Mouse (Mus musculus) lung, postnatal 36 days (tissue): ENCODE data around the gene Agl.
A peak's percentile ranks its signal among the peaks of the same experiment; 100 is the strongest.

ENCODE experiments used
- DNase-seq: peaks from one replicate; pipeline ENCODE4 v3.0.0; 2022; ENCODE audit warnings: mixed read lengths

Agl gene

DNA sequence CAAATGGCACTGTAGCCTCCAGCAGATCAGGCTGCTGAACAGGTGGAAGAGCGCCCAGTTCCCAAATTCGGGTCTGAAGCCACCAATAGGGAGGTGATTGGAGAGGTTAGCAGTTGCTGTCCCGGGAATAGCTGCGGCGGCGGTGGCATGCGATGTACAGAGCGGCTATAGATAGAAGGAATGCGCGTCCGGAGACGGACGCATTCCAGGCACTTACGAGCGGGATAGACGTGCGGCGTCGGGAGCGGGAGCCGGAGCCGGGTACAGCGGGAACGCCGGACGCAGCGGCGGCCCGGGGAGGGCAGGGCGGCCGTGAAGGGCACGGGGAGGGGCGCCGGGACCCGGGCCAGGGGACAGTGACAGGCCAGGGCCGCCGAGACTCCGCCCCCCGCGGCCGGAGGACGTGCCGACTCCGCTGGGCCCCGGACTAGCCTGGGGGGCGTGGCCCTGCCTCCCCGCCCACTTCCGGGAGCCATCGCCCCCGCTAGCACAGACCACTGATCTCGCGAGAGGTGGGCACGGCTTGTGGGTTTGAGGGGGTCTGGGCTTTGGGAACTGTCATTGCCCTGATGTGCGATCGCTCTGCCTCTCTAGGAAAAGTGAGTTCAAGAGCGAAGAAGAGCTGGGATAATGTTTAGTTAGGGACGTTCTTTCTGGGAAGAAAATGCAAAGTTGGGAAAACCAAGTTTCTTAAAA, at the start of gene Agl:
TSS of gene Agl (minus strand) at position 356 of the 696 bp plus-strand sequence.
- DNase-seq, result peak; percentile 96

DNA sequence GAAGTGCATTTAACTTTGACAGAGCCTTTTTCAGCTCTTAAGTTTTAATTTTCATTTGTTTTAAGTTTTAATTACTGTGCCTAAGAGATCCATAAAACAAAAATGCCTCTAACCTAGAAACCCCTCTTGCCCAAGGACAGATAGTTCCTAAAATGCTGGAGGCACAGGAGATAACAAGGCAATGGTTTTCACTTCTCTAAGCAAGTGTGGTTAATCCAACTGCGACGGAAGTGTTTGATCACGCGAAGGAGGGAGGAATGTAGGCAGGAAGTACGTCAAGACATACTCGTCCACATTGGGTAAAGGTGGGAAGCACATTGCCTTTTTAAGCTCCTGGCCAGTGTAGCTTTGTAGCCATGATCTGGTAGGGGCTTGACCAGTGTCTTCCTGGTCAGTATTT, 49.6 kb upstream of the Agl start:
- no peak for DNase-seq

DNA sequence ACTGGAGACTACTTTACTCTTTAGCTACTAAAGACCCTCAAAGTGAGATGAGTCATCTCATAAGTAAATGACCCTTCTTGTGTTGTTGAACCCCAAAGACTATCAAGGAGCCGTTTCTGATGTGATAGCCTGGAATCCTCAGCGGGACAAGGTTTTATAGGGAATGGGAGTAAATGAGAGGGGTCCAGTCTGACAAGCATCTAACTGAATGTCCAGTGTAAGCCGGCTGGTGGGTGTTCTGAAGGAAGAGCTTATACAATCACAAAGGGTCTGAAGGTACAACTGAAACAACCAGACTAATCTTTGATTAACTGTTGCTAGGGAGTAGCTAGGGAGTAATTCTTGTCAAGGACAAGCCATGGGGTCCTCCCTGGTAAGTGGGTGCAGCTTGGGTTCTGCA, 44.5 kb upstream of the Agl start:
- no peak for DNase-seq

GRCm38 (mm10) chr3:116850376-116850775, 42.4 kb upstream of the Agl start:
- no peak for DNase-seq

DNA sequence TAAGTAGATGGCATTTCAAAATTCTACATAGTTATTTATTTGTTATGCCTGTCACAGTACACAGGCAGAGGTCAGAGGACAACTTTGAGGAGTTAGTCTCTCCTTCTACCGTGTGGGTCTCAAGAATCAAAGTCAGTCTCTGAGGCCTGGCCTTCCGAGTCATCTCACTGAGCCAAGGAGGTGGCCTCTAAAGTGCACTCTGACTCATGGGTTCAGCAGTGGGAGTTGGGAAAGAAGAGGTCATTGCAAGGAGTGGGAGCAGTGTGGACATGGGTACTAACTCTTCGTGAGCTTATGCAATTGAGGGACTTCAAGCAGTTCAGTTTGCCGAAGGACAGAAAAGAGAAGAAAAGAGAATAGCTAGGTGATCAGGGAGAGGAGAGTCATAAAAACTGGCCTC, 41.0 kb upstream of the Agl start:
- peak; percentile 13 for DNase-seq

GRCm38 (mm10) chr3:116848099-116848498, 40.1 kb upstream of the Agl start:
- DNase-seq, result peak; percentile 21

DNA sequence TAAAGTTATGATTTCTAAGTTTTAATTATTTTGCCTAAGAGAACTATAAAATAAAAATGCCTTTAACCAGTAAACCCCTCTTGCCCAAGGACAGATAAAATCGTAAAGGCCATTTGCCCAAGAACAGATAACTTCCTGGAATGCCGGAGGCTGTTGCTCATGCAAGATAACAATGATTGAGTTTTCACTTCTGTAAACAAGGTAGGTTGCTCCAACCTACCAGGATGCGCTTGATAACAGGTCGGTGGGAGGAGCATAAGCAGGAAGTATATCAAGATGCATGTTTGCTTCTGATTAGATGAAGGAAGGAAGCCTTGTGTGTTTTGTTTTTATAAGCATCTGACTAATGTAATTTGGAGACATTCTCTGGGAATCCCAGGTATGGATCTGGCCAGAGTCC, 38.1 kb upstream of the Agl start:
- peak; percentile 55 for DNase-seq

- peak; percentile 42 for DNase-seq
Observed at GRCm38 (mm10) chr3:116844880-116845579, 37.1 kb upstream of the Agl start.

GRCm38 (mm10) chr3:116841311-116841710, 33.3 kb upstream of the Agl start:
- DNase-seq, result no peak

- no peak for DNase-seq
Observed at GRCm38 (mm10) chr3:116836681-116837475, 28.9 kb upstream of the Agl start.

DNA sequence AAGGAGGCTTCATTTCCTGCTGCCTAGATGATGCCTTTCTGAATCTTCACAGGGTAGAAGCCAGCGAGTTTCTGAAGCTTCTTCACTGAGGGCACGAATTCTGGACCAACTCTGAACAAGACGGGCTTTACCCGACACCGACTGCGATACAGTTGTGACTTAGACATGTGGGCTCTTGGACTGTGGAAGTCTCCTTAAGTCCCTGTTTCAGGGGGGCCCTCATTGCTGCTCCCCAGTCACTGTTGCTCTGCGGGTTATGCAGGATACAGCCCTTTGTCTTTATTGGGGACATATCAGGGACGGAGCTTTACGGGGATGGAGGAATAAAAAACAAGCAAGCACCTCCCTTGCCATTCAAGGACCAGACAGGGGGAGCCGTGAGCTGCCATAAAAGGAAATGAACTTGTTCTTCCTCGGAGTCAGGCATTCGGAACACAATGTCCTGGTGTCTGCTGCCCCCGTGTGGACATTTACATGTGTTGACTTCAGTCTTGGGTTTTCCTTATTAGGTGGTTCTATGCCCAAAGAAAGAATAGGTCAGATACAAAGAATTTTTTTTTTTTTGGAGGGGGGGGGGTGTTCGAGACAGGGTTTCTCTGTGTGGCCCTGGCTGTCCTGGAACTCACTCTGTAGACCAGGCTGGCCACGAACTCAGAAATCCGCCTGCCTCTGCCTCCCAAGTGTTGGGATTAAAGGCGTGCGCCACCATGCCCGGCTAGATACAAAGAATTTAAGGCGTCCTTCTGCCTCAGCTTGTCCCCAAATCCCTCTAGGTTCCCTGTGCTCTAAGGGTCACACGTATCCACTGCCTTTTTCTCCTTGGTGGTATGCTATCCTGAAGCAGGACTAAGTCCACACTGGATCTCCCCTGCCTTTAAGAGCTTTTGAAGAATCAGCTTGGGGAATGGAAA, 28.1 kb upstream of the Agl start:
- peak; percentile 96 for DNase-seq

- DNase-seq, result no peak
Observed at GRCm38 (mm10) chr3:116835350-116835749, 27.4 kb upstream of the Agl start.

DNA sequence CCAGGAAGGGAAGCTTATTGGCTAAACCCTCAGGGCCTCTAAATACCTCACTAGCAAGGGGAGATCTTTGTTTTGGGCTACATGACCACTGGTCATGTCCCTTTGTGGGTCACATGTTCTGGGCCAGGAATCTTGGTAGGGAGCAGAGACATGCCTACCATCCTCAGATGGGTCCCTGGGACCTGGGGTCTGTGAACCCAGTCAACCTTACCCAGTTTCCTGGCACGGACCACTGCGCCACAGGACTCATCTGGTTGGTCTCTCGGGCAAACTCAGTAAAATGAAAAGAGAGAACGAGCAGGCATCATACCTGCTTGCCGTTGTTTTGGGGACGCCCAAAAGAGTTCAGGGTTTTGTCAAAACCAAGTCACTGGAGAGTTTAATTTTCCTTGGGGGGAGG, 26.3 kb upstream of the Agl start:
- DNase-seq, result no peak

DNA sequence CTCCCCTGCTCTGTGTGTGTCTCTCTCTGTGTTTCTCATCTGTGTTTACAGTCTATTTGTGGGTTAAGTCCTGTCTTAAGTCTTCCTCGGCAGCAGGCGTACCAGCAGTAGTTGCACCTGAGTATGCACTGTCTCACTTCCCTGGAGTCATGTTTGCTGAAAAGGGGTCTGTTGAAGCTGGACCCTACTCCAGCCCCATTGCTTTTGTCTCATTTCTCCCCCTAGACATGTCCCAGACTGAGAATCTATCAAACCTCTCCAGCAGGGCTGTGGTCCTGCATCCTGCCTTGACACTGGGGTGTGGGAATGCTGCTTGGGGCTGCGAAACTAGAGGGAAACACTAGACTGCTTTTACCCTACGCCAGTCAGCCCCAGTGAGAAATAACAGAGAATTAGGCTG, 25.5 kb upstream of the Agl start:
- no peak for DNase-seq

DNA sequence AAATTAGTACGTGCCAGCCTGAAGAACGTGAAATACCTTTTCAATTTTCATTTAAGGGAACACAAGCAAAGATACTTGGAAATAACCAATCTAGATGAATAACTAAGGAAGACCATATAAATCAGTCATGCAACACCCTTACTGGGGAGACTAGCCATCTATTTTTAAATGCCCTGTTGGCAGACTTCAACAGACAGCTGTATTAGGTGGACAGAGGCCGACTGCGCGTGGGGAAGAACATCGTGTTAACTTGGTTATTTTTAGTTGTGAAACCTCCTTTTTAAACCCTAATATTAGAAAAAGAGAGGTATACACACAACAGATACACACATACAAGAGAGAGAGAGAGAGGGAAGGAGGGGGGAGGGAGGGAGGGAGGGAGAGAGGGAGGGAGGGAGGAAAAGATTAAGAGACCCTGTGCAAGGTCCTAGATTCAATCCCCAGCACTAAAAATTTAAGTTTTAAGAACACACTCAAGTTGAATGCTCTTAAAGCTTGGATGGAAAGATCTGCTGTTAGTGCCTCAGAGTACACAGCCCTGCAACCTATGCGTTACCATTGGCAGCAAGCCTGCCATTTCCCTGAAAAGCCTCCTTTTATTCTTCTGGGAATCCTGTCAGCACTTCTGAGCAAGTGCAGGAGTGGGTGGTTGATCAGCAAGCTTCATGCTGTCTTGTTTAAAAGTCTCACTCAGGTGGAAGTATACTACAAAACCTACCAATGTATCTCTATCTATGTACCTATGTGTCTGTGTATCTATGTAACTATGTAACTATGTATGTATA, 24.8 kb upstream of the Agl start:
- DNase-seq, result no peak

GRCm38 (mm10) chr3:116831324-116831723, 23.4 kb upstream of the Agl start:
- DNase-seq, result no peak

DNA sequence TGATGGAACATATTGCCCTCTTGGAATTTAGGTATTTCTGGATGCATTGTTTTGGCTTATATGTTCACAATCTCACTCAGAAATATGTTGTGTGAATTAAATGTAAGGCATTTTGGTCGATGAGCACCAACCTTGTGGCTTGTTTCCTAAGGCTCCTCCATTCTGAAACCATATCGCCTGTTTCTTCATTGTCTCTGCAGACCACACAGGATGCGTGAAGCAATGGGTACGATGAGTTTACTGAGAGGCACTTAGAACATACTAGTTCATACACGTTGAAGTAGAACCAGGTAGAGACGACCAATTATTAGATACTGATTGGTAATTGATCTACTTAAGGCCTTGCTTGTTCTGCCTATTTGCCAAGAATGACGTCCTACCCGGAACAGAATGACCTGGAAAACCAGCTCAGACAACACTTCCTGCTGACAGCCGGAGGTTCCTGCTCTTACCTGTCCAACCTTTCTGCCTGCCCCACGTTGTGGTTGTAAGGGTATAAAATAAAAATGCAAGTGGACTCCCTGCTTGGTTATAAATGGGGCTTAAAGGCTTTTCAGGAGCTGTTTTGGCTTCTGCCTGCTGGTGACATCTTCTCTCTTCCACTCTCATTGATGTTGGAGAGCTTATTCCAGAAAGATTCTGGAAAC, 21.4 kb upstream of the Agl start:
- DNase-seq, result no peak

DNA sequence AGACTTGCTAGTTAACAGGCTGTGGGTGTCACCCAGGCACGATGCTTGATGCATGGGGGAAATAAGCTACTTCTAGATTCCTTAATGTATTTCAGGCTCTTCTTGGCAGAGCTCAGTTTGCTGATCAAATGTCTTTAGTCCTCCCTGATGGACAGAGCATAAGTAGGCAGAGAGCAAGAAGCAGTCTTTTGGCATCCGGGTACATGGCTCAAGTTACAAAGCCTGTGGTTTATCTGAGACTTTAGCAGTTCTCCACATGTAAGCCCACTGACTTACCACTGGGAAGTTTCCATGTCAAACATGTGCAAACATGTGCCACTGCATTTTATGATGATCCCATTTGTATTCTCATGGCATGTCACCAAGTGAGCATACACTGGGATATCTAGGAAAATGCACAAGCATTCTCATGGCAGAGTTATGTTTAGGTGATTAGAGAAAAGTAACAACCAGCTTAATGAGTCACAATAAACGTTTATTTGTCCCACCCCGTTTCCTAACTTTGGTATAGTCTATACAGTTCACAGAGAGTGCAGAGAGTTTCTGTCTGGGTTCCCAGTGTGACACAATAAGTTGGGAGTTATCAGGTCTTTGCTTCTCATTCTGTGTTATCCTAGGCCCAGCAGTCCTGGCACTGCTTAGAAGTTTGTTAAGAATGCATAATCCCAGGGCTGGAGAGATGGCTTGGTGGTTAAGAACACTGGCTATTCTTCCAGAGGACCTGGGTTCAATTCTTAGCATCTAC, 18.7 kb upstream of the Agl start:
- no peak for DNase-seq

DNA sequence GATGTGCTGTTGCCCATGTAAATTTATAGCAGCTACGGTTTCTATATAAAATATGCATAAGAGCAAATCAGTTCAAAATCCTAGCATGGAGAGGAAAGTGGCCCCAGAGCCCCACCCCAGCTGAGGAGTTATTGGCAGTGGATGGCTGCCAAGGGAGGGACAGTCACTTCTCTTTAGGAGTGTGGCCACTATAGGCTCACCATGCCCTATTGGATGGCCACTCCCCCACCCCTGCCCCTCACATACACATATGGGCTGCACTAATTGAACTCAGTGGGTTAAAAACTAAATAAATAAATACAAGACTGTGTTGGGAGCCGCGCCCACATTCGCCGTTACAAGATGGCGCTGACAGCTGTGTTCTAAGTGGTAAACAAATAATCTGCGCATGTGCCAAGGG, 9.3 kb upstream of the Agl start:
- no peak for DNase-seq

DNA sequence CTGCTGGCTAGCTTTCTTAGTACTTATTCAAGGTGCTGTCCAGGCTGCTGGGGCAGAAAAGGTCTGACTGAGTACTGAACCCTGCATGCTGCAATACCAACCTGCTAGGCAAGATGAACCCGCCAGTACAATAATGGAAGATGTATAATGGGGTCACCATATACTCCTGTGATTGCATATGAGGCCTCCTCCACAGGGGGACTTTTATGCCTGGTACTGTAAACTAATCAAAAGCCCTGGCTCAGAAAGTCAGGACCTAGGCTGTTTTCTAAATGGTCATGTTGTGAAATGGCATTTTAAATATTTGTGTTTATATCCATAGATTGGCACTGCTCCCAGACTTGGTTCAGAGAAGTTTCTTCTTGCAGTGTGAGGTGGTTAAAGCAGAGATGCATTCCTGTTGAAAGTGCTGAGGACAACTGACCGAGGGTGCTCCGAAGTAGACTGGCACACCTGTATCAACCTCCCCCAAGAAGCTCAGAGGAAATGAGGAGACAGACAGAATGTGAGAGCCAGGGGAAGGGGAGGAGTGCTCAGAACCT, 8.8 kb upstream of the Agl start:
- DNase-seq, result no peak
